In the genomic region with DNA sequence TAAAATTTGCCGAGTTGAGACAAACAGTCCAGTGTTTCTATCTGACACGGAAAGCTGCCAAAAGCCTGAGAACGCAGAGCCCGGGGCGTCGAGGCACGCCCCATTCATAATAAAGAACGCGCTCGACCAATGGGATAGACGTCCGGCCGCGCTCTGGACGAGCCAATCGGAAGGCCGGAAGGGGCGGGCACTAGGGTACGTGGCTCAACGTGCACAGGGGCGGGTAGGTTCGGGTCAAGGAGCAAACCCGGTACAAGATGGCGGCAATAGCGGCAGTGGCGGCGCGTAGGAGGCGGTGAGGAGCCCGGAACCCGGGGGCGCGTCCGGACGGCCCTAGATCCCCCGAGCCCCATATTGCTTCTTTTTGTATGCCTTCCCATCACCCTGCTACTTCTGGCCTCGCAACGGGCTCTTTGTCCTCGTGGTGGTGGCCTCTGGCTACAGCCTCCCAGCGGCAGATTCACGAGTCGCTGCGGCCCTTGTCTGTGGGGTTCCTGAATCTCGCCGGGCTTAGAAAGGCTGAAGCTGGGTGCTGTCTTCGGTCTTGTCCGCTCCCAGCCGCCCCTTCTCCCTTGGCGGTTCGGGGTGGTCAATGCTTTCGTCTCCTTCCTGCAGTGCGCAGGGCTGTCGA, we compare ENCODE assay signal across 8 mouse cellular contexts. TPM values are rescaled to one million over a fixed set of nuclear protein-coding genes. Genes with fewer than 3 reads are reported as not detected.
DNase-seq lines count a peak whose midpoint lies in the region; ATAC-seq and TF ChIP-seq lines count a peak whose summit lies in the region.

A gene (plus strand): TSS at position 207 of the 631 bp plus-strand sequence.

- DNase-seq in c-Kit-positive CD71-positive TER-119-positive erythroid progenitor cells, embryonic 14.5 days (ENCODE audit: low spot score), result peak; percentile 96
- peak; percentile 96 to 98 for DNase-seq in heart, postnatal 10 days
- DNase-seq in large intestine, adult 2 months (ENCODE audit: low read depth, low spot score), result peak; percentile 88
- DNase-seq in liver, postnatal 0 days, result peak; percentile 98
- peak; percentile 96 for DNase-seq in testis, postnatal 10 days (ENCODE audit: low spot score)

- H3K27ac ChIP-seq in forebrain, embryonic 13.5 days, result peak within 1 kb of the TSS; percentile 85
- peak within 1 kb of the TSS; percentile 97 for H3K27ac ChIP-seq in liver, postnatal 0 days (ENCODE audit: low read depth)
- peak within 1 kb of the TSS; percentile 81 for H3K27ac ChIP-seq in neural tube, embryonic 14.5 days (ENCODE audit: low read depth, low read length)

- peaks cover 68% of the 10 kb centered on the region for H3K4me1 ChIP-seq in E14TG2a.4 (replicated peaks; ENCODE audit: low read depth, low read length)
- H3K4me1 ChIP-seq in forebrain, embryonic 13.5 days, result peaks cover 32% of the 10 kb centered on the region
- peaks cover 41% of the 10 kb centered on the region for H3K4me1 ChIP-seq in liver, postnatal 0 days (ENCODE audit: insufficient read depth)
- peaks cover 23% of the 10 kb centered on the region for H3K4me1 ChIP-seq in neural tube, embryonic 14.5 days (ENCODE audit: control insufficient read depth, insufficient read depth, low read length)

- H3K36me3 ChIP-seq in E14TG2a.4 (ENCODE audit: insufficient read depth, low read length), result peaks cover 73% of the 10 kb centered on the region
- peaks cover 36% of the 10 kb centered on the region for H3K36me3 ChIP-seq in forebrain, embryonic 13.5 days (ENCODE audit: poor library complexity, severe bottlenecking)
- peaks cover 12% of the 10 kb centered on the region for H3K36me3 ChIP-seq in liver, postnatal 0 days (replicated peaks; ENCODE audit: insufficient read depth, low read length)
- H3K36me3 ChIP-seq in neural tube, embryonic 14.5 days (ENCODE audit: control insufficient read depth, insufficient read depth, low read length), result peaks cover 10% of the 10 kb centered on the region; the same call in 1 of the 2 replicates

- peak; percentile 99 for ATAC-seq in forebrain, embryonic 13.5 days
- ATAC-seq in liver, postnatal 0 days, result peak; percentile 99
- peak; percentile 99 for ATAC-seq in neural tube, embryonic 14.5 days (ENCODE audit: low read depth)

- no peak for TF ChIP-seq CTCF in E14TG2a.4 (conservative IDR thresholded peaks at IDR 0.05; ENCODE audit: low read length)
- peak; percentile 32 for TF ChIP-seq CTCF in liver, postnatal 0 days (IDR thresholded peaks at IDR 0.05; ENCODE audit: low read depth)

- WGBS in forebrain, embryonic 13.5 days, result under 1% methylated on average over 53 of the region's 53 CpGs
- WGBS in large intestine, adult 2 months, result under 1% methylated on average over 53 of the region's 53 CpGs
- under 1% methylated on average over 53 of the region's 53 CpGs for WGBS in liver, postnatal 0 days (ENCODE audit: insufficient replicate concordance)
- WGBS in neural tube, embryonic 14.5 days, result under 1% methylated on average over 49 of the region's 53 CpGs

- TF ChIP-seq EP300 in liver, postnatal 0 days (IDR thresholded peaks at IDR 0.05; ENCODE audit: low read depth), result 0 out of 2 replicates have a peak, but pooled peaks have one; percentile 37

- H3K4me3 ChIP-seq in E14TG2a.4 (replicated peaks; ENCODE audit: low read length), result peak within 1 kb of the TSS; percentile 100
- peak within 1 kb of the TSS; percentile 97 for H3K4me3 ChIP-seq in forebrain, embryonic 13.5 days
- peak within 1 kb of the TSS; percentile 98 for H3K4me3 ChIP-seq in liver, postnatal 0 days (ENCODE audit: low read depth, low read length)
- H3K4me3 ChIP-seq in neural tube, embryonic 14.5 days (ENCODE audit: low read depth, low read length), result peak within 1 kb of the TSS; percentile 76

- no peaks in the 10 kb centered on the region for H3K27me3 ChIP-seq in E14TG2a.4 (ENCODE audit: insufficient read depth, low read length)
- H3K27me3 ChIP-seq in forebrain, embryonic 13.5 days, result no peaks in the 10 kb centered on the region
- no peaks in the 10 kb centered on the region for H3K27me3 ChIP-seq in liver, postnatal 0 days (ENCODE audit: insufficient read depth, low read length)
- no peaks in the 10 kb centered on the region for H3K27me3 ChIP-seq in neural tube, embryonic 14.5 days (ENCODE audit: control insufficient read depth, insufficient read depth, low read length)

- no peaks in the 10 kb centered on the region for H3K9me3 ChIP-seq in E14TG2a.4 (ENCODE audit: low read length)
- no peaks in the 10 kb centered on the region for H3K9me3 ChIP-seq in forebrain, embryonic 13.5 days (replicated peaks)
- no peaks in the 10 kb centered on the region for H3K9me3 ChIP-seq in liver, postnatal 0 days (ENCODE audit: low read length)
- H3K9me3 ChIP-seq in neural tube, embryonic 14.5 days (ENCODE audit: control insufficient read depth, low read length), result no peaks in the 10 kb centered on the region

- H3K4me2 ChIP-seq in forebrain, embryonic 13.5 days, result peak within 1 kb of the TSS; percentile 91
- H3K4me2 ChIP-seq in liver, postnatal 0 days (ENCODE audit: low read depth, low read length), result peak within 1 kb of the TSS; percentile 94
- H3K4me2 ChIP-seq in neural tube, embryonic 14.5 days (ENCODE audit: low read depth, low read length), result peak within 1 kb of the TSS; percentile 77

- peak within 1 kb of the TSS; percentile 96 for H3K9ac ChIP-seq in forebrain, embryonic 13.5 days
- H3K9ac ChIP-seq in liver, postnatal 0 days (replicated peaks), result peak within 1 kb of the TSS; percentile 97
- H3K9ac ChIP-seq in neural tube, embryonic 14.5 days (replicated peaks; ENCODE audit: low read depth, low read length), result peak within 1 kb of the TSS; percentile 46

- intact Hi-C loops in heart, postnatal 10 days (cut with DNase I), result no loop called here

RNA-seq across cellular contexts. Expression of the gene that starts here (rescaled TPM):
- 83.6 and 91.5 TPM in 2 replicates for polyA plus RNA-seq in forebrain, embryonic 13.5 days (2015; fragmentation: Nextera tagmentation; extraction: Ambion mirVana)
- total RNA-seq in heart, postnatal 10 days (2021), result 10 to 100 TPM; 69.3 to 74.5 TPM
- polyA plus RNA-seq in large intestine, adult 2 months (2012; rRNA removed), result 104 and 157 TPM in 2 replicates
- polyA plus RNA-seq in liver, postnatal 0 days (2015; fragmentation: Nextera tagmentation; extraction: Ambion mirVana), result 29.4 and 32.4 TPM in 2 replicates
- 69.9 and 92.2 TPM in 2 replicates for polyA plus RNA-seq in neural tube, embryonic 14.5 days (2014; fragmentation: Nextera tagmentation; extraction: Ambion mirVana)

Comparison
In these comparisons a context has a peak if more than half of its experiments do, and no peak if none do; other contexts are left out.
1. Peak in every context shown above with its lines: DNase-seq, ATAC-seq, H3K4me3 ChIP-seq and H3K27ac ChIP-seq.
2. H3K9ac ChIP-seq: peak in every context shown above with its lines; median percentile 97 in liver, postnatal 0 days; 96 in forebrain, embryonic 13.5 days; 46 in neural tube, embryonic 14.5 days.